Mouse (Mus musculus) adrenal gland, adult 18-20 months (tissue): ENCODE results near the gene Ppm1d. TPM values are rescaled to one million over a fixed set of nuclear protein-coding genes. Genes with fewer than 3 reads are reported as not detected.

ENCODE experiments used
- DNase-seq, 2 experiments: peaks; one replicate each; pipeline ENCODE4 v3.0.0; 2021 to 2022; ENCODE audit warnings: low spot score in 2 of 2
- long read RNA-seq, 2 experiments: library from polyadenylated mRNA; stranded (forward); transcript quantifications; one replicate each; pipeline ENCODE4 v2.0.0; 2021
- total RNA-seq, 2 experiments: library from RNA; stranded (reverse); gene quantifications; 1 replicate in 1 of 2; 2 replicates in 1 of 2; pipeline ENCODE4 v1.2.3; 2021

Gene Ppm1d
- 10 to 100 TPM; 11.9 to 12.9 TPM for total RNA-seq
- long read RNA-seq, experiment 1, transcript Ppm1d-201 (6 exons, 2,899 nt), result major isoform, 8 of 8 reads
- long read RNA-seq, experiment 1, partial matches to known transcripts, result 0 of 8 reads
- long read RNA-seq, experiment 1, other reads (novel, unspliced or antisense), result 0 of 8 reads
- long read RNA-seq, experiment 2, transcript Ppm1d-201 (6 exons, 2,899 nt), result major isoform, 26 of 29 reads
- long read RNA-seq, experiment 2, partial matches to known transcripts, result 1 of 29 reads
- long read RNA-seq, experiment 2, other reads (novel, unspliced or antisense), result 2 of 29 reads

- DNase-seq, result peak; percentile 95 to 96
These were observed at the start of gene Ppm1d for GRCm38 (mm10) chr11:85310713-85311574. Gene Ppm1d, plus strand, starts transcription at chr11:85311244.

GRCm38 (mm10) chr11:85264635-85265034 lies 46.4 kb upstream of the Ppm1d start:
- DNase-seq, result no peak

DNA sequence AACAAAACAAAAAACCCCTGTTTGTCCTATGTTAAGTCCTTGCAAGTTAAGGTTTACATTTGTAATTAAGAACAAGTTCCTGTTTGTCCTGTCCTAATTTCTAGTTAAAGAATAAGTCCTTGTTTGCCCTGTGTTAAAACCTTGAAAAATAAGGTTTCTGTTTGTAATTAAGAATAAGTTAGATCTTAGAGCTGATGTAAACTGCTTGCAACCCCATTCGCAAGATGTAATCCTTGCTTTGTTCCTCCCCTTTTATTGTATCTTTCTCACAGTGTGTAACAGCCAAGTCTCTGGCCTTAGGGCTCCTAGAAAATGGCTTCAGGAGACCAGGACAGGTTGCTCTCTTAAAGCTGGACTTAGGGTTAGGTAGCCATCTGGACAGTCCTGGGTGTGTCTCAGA lies 43.7 kb upstream of the Ppm1d start:
- no peak for DNase-seq

- DNase-seq, result peak; percentile 39 to 48
These were observed 40.4 kb upstream of the Ppm1d start for GRCm38 (mm10) chr11:85270631-85271030.

DNA sequence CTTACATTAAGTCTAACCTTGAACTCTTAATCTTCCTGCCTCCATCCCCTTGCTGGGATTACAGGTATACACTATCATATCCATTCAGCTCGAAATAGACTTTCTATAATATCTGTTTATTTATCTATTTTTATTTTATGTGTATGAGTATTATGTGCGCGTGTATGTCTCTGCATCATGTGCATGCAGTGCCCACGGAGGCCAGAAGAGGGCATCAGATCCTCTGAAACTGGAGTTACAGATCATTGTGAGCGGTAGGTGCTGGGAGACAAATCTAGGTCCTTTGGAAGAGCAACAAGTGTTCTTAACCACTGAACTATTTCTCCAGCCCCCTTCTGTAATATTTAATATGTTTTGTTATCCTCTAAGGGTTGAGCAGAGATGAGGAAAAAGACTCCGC lies 37.7 kb upstream of the Ppm1d start:
- DNase-seq, result no peak

GRCm38 (mm10) chr11:85275151-85275550 lies 35.9 kb upstream of the Ppm1d start:
- no peak for DNase-seq

DNA sequence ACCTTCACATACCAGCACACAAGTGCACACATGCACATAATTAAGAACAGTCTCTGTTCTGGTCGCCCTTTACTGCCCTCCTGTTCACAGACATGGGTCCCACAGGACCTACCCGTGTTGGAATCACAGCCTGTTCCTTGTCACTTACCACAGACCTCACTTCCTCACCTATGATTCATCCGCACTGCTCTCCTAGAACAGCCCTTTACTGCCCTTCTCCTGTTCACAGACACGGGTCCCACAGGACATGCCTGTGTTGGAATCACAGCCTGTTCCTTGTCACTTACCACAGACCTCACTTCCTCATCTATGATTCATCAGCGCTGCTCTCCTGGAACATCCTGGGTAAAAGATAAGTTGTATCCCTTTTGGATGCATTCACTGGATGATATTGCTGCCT lies 33.4 kb upstream of the Ppm1d start:
- DNase-seq, result no peak

DNA sequence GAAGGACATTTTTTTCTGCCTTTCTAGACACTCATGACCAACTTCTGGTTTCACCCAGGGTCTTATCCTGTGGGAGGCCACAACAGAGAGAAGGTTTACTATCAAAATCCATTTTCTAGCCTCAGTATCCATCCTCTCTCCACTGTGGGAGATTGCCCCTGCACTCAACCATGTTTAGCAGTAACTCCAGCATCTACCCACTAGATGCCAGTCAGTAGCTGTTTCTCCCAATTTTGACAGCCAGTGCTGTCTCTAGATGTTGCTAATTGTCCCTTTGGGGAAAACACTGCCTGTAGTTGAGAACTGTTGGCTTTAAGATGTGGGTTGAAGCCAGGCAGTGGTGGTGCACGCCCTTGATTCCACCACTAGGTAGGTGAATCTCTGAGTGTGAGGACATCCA lies 32.9 kb upstream of the Ppm1d start:
- no peak for DNase-seq

GRCm38 (mm10) chr11:85281219-85281878 lies 29.7 kb upstream of the Ppm1d start:
- DNase-seq, result no peak

GRCm38 (mm10) chr11:85297953-85298352 lies 13.1 kb upstream of the Ppm1d start:
- DNase-seq, result no peak

DNA sequence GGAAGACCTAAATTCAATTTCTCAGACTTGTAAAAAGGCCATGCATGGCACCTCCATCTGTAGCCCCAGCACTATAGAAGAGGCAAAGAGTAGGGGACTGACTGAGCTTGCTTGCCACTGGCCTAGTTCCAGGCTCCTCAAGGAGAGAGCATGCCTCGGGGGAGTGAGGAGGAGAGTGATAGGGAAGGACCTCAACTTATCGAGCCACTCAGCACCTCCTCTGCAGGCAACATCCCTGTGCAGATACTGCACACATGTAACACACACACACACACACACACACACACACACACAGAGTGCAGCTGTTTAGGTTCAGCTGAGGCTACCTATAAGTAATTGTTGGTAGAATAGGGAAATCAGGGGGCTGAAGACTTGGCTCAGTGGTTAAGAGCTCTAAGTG lies 11.2 kb upstream of the Ppm1d start:
- no peak for DNase-seq

DNA sequence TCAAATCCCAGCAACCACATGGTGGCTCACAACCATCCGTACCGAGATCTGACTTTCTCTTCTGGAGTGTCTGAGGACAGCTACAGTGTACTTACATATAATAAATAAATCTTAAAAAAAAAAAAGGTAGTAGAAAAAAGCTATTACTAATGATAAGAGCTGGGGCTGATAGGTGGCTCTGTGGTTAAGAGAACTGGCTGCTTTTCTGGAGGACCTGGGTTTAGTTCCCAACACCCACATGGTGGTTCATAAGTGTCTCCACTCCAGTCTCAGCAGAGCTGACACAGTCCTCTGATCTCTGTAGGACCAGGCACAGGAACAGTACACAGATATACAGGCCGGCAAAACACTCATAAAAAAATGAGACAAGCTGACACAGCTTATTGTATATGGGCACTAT lies 9.9 kb upstream of the Ppm1d start:
- no peak for DNase-seq

DNA sequence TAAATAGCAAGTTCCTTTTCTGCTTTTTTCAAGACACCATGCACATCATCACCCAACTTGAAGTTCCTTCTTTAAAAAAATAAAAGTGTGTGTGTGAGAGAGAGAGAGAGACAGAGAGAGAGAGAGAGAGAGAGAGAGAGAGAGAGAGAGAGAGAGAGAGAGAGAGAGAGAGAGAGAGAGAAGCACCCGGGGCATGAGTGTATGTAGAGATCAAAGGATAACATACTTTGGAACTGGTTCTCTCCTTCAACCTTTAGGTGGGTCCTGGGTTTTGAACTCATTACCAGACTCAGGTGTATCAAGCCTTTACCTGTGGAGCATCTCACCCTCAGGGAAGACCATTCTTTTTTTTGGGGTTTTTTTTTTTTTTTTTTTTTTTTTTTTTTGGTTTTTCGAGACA lies 9.2 kb upstream of the Ppm1d start:
- no peak for DNase-seq

DNA sequence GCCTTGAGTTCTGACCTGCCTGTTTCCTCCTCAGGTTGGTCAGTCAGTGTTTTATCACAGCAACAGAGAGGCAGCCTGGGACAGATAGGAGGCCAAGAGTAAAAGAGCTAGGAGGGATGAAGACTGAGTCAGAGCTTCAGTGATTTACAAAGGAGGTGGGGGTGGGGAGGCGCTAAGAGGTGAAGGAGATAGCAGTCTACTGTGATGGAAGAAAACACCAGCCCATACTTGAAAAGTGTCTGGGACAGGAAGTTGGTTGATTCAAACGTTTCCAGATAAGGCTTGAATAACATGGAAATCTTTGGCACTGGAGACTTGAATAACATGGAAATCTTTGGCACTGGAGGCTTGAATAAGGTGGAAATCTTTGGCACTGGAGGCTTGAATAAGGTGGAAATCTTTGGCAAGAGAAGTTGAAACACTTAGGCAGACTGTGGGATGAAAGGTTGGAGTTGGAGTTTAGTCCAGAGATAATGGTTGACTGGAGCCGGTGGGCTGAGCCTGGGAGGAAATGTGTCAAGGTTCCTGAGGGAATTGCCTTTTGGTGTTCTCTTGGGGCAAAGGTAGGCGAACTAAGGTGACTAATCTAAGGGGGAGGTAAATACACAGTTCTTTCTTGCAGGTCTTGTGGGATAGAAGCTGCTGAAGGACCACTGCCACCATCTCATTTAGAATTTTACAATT lies 4.3 kb upstream of the Ppm1d start:
- DNase-seq, result no peak

DNA sequence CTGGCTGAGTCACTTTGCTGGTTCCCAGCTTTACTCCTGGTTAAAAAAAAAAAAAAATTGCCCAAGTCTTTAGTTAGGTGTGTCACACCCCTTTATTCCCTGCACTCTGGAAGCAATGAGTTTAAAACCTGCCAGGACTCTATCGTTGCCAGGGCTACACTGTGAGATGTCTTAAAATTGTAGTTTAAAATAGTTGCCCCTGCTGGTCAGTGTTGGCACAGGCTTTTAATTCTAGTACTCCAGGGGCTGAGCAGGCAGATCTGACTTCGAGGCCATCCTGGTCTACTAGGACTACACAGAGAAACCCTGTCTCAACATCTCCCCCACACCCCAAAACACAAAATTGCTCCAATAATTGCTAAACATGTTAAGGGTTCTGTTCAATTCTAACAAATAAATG lies 2.2 kb upstream of the Ppm1d start:
- no peak for DNase-seq

GRCm38 (mm10) chr11:85310407-85310712 lies 684 bp upstream of the Ppm1d start:
- DNase-seq, result no peak

GRCm38 (mm10) chr11:85311645-85312490 lies 824 bp downstream of the Ppm1d start:
- peak; percentile 33 to 40 for DNase-seq

DNA sequence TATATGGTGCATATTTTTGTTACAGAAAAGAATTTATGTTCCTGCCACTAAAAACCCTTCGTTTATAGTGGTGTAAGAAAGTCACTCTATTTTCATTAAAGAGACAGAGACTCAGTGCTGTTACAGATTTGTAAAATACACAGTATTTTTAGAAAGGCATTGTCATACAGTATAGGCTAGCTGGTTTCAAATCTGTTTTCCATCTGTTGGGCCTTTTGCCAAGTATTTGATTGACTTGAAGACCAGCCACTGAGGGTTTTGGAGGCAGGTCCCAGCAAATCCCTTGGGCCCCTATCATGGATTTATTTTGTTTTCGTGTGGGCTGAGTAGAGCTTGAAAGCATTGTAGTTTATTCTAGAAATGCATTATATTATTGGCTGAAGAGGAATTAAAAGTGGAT lies 1.8 kb downstream of the Ppm1d start:
- peak; percentile 18 to 34 for DNase-seq

DNA sequence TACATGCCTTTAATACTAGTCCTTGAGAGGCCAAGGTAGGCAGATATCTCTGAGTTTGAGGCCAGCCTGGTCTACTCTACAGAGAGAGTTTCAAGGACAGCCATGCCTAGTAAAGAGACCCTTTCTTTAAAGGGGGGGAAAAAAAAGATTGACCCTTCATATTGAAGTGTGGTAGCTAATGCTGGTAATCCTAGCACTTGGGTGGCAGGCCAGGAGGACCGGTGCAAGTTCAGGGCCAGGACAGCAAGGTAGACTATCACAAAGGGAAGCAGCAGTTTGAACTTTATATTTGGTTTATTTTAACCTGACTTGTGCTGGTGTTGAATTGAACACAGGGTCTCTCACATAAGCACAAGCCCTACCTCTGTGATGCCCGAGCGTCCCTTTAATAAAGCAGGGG lies 2.3 kb downstream of the Ppm1d start:
- no peak for DNase-seq

GRCm38 (mm10) chr11:85323567-85324330 lies 12.7 kb downstream of the Ppm1d start:
- no peak for DNase-seq
